In the genomic region with DNA sequence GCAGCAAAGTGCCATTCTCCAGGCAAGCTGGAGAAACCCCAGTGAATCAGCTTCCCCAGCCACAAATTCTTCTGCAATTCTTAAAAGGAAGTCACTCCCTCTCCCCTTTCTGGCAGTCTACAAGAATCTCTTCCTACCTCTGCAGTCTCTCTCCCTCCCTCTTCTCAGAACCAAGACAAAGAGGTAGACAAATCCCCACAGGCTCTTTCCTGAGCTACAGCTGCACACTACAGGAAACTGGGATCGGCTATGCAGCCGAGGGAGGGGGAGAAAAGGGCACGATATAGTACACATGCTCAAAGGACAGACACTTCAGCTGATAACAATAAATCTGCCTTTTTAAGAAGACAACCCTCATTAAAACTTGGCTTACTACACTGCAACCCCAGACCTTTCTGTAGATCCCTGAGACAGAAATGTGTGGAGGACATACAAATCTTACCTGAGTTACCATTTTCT, we compare ENCODE assay signal across 8 mouse cellular contexts.
DNase-seq lines count a peak whose midpoint lies in the region; ATAC-seq and TF ChIP-seq lines count a peak whose summit lies in the region.

No protein-coding gene starts in this region.

- H3K27me3 ChIP-seq in forebrain, embryonic 16.5 days (replicated peaks; ENCODE audit: control insufficient read depth, insufficient read depth, low read length): no peaks in the 10 kb centered on the region
- H3K27me3 ChIP-seq in intestine, postnatal 0 days (replicated peaks; ENCODE audit: control insufficient read depth, insufficient read depth, low read length): no peaks in the 10 kb centered on the region

- H3K36me3 ChIP-seq in forebrain, embryonic 16.5 days (ENCODE audit: control insufficient read depth, insufficient read depth): no peaks in the 10 kb centered on the region
- no peaks in the 10 kb centered on the region for H3K36me3 ChIP-seq in intestine, postnatal 0 days (ENCODE audit: control insufficient read depth, insufficient read depth)

- peak; percentile 70 for ATAC-seq in forebrain, embryonic 16.5 days
- ATAC-seq in intestine, postnatal 0 days: peak; percentile 51; the same call in 1 of the 2 replicates
- ATAC-seq in activated CD4-positive, CD25-positive, alpha-beta regulatory T cell, adult 4 months: no peak

- peak; percentile 33 to 54 for DNase-seq in cerebellum, postnatal 14 days
- no peak for DNase-seq in cerebellum, adult 11-12 months
- DNase-seq in ZHBTc4 (ENCODE audit: low read depth, low spot score): peak; percentile 65
- DNase-seq in mesoderm, embryonic 11.5 days (ENCODE audit: low read depth, low spot score): peak; percentile 69
- DNase-seq in spleen, postnatal 36 days (ENCODE audit: low spot score in 2 of 2): no peak

- H3K4me1 ChIP-seq in forebrain, embryonic 16.5 days (replicated peaks; ENCODE audit: control insufficient read depth, insufficient read depth, low read length): peaks cover 40% of the 10 kb centered on the region
- 0 out of 2 replicates have a peak, but pooled peaks cover 5% of the 10 kb centered on the region for H3K4me1 ChIP-seq in intestine, postnatal 0 days (replicated peaks; ENCODE audit: control insufficient read depth, insufficient read depth, low read length)

- 0% methylated on average over 3 of the region's 3 CpGs for WGBS in forebrain, embryonic 16.5 days
- WGBS in intestine, postnatal 0 days: 0% methylated on average over 3 of the region's 3 CpGs

- H3K4me2 ChIP-seq in forebrain, embryonic 16.5 days (ENCODE audit: low read length): peak overlapping the region; percentile 94
- peak overlapping the region; percentile 71 for H3K4me2 ChIP-seq in intestine, postnatal 0 days (replicated peaks; ENCODE audit: low read depth)

- H3K4me3 ChIP-seq in forebrain, embryonic 16.5 days (replicated peaks; ENCODE audit: low read length): peak overlapping the region; percentile 72
- peak overlapping the region; percentile 50 for H3K4me3 ChIP-seq in intestine, postnatal 0 days (ENCODE audit: low read depth, low read length)

- peak overlapping the region; percentile 97 for H3K27ac ChIP-seq in forebrain, embryonic 16.5 days (ENCODE audit: low read length)
- H3K27ac ChIP-seq in intestine, postnatal 0 days (ENCODE audit: low read depth, low read length): peak overlapping the region; percentile 68

- TF ChIP-seq CTCF in intestine, postnatal 0 days (IDR thresholded peaks at IDR 0.05; ENCODE audit: low read depth): no peak

- H3K9me3 ChIP-seq in forebrain, embryonic 16.5 days (ENCODE audit: control insufficient read depth, low read length): no peaks in the 10 kb centered on the region
- H3K9me3 ChIP-seq in intestine, postnatal 0 days (ENCODE audit: control insufficient read depth): no peaks in the 10 kb centered on the region

- H3K9ac ChIP-seq in forebrain, embryonic 16.5 days (replicated peaks; ENCODE audit: low read depth, low read length): peak overlapping the region; percentile 82
- peak overlapping the region; percentile 43 for H3K9ac ChIP-seq in intestine, postnatal 0 days (ENCODE audit: low read depth, low read length)

Comparison
In these comparisons a context has a peak if more than half of its experiments do, and no peak if none do; other contexts are left out.
1. DNase-seq: peak in cerebellum, postnatal 14 days (2 of 2), ZHBTc4 (single experiment) and mesoderm, embryonic 11.5 days (single experiment); none in cerebellum, adult 11-12 months (single experiment) and spleen, postnatal 36 days (0 of 2).